Mouse (Mus musculus) G1E (cell line): ENCODE measurements around the gene Emc1.

ENCODE experiments used
- CTCF ChIP-seq: IDR thresholded peaks from 2 replicates; pipeline ENCODE4 v1.5.1; 2012; ENCODE audit warnings: low read depth, low read length, inconsistent platforms, mixed read lengths
- GATA1 ChIP-seq: IDR thresholded peaks from 2 replicates; pipeline ENCODE4 v1.6.1; 2012; ENCODE audit warnings: borderline replicate concordance, low read length, inconsistent platforms, mixed read lengths
- POLR2AphosphoS5 ChIP-seq: IDR thresholded peaks from 2 replicates; pipeline ENCODE4 v1.6.1; 2012; ENCODE audit warnings: low read depth, low read length, inconsistent platforms; ENCODE audit not compliant: insufficient replicate concordance
- TAL1 ChIP-seq: conservative IDR thresholded peaks from 2 replicates; pipeline ENCODE4 v1.6.1; 2012; ENCODE audit warnings: low read depth, low read length, inconsistent platforms, mixed read lengths

DNA sequence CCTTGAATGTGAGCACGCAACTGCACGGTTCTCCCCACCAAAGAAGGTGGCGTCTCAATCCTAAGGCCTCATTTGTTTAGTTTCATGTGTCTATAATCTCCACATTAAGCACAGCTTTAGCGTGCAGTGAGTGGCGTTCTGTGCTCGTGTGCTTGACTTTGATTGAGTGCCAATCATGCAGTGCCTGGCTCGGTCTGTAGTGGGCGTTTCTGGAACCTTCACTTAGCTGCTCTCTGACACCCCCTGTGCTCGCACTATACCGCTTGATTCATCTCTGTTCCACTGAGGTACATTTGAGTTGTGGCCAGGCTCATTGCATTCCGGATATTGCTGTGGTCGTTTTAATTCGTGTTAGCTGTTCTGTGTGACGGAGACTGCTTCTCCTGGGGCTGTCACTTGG lies 50.8 kb downstream of the Emc1 start:
- TF ChIP-seq CTCF (no peak), POLR2AphosphoS5 (no peak), GATA1 (no peak), TAL1 (no peak)
